Mouse (Mus musculus) R1 (cell line): ENCODE measurements around the gene Asns.
"Not testable (repeated sequence)": the region's sequence is repeated elsewhere in the genome, so short reads cannot be mapped to it uniquely, and the experiment has no call there.

Source experiments
- DNase-seq: peaks from one replicate; pipeline ENCODE4 v3.0.0-alpha.2; 2018; ENCODE audit warnings: low read depth, low spot score

Asns gene

GRCm38 (mm10) chr6:7676194-7676901, 16.7 kb downstream of the Asns start:
- DNase-seq = no peak

DNA sequence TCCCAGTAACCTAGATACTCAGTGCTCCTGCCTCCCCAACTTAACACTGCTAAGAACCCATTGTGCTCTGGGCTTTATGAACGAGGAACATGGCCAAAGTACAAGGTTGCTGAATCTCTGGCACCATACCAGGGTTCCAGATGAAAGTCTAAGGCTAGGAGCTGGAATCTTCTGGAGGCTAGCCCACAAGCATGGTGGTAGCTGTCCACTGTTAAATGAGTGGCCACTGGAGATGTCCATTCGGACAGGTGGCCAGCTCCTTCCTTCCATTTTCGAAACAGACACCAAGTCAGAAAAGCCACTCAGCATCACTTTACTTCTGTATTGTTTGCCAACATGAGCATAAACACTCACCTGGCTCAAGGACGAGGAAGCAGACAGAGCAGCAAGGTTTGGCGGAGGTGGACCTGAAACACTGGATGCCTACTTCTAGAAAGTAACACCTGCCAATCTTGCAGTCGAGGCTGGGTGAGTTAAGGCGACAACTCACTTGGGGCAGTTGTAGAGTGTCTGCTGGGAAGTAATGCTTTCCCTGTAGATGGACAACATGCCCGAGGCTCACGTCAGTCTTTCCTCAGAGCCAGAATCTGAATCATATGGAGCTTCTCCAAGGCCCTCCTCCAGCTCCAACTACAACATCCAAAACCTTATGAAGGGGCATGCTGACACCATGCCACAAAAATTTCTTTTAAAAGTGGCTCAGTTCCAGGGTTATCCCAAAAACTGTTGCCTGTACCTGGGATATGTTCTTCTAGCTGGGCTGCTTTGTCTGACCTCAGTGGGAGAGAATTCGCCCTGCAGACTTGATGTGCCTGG, 20.4 kb downstream of the Asns start:
- no peak for DNase-seq

GRCm38 (mm10) chr6:7671429-7671828, 21.6 kb downstream of the Asns start:
- no peak for DNase-seq

DNA sequence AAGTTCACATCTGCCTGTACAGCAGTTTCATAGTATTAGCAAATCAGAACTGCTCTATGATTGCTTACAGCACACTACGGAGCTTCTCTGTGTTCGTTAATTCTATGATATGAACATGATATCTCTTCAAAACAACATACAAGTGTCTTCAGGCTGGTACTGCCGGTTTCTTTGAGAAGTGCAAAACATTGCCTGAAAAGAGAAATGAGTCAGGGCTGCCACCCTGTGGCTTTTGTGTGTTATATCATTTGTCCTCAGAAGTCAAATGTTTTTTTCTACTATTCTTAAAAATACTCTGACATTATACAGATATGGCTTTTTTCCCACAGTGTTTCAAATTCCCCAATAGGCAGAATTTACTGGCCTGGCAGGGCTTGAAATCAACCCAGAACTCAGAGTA, 22.5 kb downstream of the Asns start:
- DNase-seq = no peak

DNA sequence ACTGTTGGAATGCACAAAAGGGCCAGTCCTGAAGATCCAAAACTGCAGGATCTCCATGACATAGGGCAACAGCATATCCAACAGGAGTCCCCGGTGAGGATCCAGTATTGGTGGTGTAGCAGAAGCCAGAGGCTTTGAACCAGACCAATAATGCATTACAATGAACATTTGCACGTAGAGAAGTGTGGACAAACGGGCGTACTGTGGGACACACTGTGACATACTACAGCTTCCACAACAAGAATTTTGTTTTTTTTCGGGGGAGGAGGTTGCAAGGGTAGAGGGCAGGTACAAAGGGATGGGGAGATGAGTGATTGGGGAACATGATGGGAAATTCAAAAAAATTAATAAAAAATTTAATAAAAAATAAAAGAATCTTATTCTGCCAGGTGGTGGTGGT, 23.3 kb downstream of the Asns start:
- DNase-seq = no peak

- DNase-seq = no peak
Observed at GRCm38 (mm10) chr6:7668332-7668731, 24.7 kb downstream of the Asns start.

DNA sequence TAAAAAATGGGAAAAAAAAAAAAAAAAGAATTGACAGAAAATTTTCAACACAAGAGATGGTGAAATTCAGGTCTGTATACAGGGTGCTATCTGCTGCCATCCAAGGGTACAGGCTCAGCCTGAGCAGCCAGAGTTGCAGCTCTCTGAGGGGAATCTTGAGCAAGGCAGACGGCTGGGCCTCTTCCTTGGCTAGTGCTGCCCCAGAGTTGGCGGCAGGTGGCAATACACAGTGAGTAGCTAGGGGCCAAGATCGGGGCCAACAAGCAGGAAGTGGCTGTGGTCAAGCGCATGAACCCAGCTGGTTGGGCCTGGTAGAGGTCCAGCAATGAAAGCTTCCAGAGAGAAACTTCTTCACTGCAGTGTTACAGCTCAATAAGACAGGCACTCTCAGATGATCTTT, 27.2 kb downstream of the Asns start:
- not testable (repeated sequence) for DNase-seq

- no peak for DNase-seq
Observed at GRCm38 (mm10) chr6:7661455-7661854, 31.6 kb downstream of the Asns start.

DNA sequence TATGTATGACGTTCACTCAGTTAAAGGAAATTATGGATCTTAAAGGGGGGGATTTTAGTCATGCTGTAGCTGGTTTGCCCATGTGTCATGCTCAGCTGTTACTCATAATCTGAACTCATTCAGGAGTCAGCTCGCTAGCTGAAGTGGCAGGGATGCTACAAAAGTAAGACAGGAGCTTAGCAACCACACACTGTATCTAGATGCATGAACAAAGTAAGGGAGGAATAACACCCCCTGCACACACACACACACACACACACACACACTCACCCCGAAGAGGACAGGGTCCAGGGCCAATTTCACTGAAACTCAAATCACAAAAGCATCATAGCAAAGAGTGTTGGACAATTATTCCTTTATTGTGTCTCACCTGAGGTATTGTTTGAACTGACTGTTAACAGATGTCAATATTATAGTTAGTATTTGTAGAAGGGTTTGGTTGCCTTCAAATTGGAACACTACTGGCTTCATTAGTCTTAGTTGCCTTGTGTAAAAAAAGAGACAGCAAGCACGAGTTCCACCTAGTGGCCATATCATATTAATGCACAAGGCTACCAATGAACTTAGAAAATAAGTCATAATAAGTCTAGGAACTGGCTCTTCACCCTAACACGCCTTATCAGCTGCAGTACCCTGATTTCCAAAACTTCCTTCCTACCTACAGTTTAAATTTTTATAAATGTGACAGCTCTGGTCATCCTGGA, 32.5 kb downstream of the Asns start:
- DNase-seq = peak; percentile 67

GRCm38 (mm10) chr6:7656601-7657000, 36.5 kb downstream of the Asns start:
- no peak for DNase-seq

DNA sequence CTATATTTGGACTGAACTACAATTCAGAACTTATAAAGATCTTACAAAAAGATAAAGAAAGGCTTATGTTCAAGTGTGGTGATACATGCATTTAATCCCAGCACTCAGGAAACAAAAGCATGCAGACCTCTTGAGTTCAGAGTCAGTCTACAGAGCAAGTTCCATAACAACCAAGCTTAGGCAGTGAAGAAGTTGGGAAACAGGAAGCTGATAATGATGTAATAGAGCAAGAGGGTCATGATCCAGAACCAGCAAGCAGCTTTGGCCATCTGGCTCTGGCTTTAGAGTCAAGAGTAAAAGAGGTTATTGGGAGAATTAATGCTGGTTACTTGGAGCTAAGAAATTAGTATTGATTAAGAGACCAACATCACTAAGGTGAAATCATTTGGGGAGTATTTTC, 44.6 kb downstream of the Asns start:
- no peak for DNase-seq
